Mouse (Mus musculus) thymus, adult 18-20 months (tissue): Measurements from ENCODE around the gene Teddm1b.

Experiments used
- DNase-seq, 2 experiments: peaks; one replicate each; pipeline ENCODE4 v3.0.0; 2022; ENCODE audit warnings: mixed read lengths in 2 of 2

Gene Teddm1b

DNA sequence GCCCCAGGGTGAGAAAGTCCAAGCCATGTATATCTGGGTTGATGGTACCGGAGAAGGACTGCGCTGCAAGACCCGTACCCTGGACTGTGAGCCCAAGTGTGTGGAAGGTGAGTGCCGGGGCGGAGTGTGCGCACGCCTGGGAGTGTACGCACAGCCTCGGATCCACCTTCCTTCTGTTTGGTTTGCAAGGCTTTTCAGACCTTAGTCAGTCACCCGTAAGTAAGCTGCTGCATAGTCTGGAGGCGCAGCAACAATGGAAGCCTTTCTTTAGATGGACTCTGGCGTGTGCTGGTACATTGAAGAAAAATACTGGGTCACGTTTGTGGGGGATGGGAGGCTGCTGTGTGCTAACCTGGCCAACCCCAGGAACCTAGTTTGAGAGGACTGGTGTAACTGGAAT lies 28.9 kb downstream of the Teddm1b start:
- DNase-seq, result no peak

DNA sequence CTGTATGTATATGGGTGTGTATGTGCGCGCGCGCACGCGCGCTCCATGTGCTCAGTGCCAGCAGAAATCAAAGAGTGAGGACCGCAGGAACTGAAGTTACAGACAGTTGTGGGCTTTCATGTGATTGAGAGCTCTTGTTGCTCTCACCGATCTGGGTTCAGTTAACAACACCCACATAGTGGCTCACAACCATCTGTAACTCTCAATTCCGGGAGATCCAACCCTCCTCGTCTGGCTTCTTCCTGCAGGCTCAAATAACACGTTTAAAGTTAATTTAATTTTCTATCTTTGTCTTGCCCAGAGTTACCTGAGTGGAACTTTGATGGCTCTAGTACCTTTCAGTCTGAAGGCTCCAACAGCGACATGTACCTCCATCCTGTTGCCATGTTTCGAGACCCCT lies 30.1 kb downstream of the Teddm1b start:
- no peak for DNase-seq

DNA sequence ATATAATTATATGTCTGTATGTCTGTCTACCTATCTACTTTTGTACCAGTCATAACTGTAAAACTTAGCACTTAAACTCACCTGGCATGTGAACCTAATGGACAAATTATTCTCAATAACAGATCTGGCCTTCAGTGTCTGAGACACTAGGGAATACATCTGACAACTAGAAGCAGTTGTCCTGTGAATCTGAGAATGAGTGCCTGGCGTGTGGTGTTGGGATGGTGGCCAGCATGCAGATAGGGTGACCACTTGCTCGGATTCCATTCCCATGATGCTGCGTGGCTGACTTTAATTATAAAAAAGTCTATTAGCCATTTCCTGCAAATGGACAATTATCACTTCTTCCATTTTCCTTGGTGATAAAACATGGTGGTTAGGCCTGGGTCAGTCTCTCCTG lies 31.7 kb downstream of the Teddm1b start:
- no peak for DNase-seq

DNA sequence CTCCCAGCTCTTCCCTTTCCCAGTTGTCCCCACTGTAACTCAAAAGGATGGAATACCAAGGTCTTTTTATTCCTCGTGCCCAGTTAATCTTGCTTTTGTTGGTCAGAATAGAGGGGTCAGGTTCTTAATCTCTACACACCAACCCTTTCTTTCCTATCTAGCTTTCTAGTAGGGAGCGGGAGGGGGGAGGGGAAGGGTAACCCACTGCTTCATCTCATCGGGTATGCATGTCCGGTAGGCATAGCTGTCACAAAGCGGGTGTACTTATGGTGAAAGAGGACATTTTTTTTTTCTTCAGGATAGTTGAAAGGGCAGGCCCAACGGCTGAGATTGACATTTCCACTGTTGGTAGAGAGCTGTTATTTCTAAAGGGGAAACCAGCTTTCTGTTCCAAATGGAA lies 34.1 kb downstream of the Teddm1b start:
- no peak for DNase-seq

DNA sequence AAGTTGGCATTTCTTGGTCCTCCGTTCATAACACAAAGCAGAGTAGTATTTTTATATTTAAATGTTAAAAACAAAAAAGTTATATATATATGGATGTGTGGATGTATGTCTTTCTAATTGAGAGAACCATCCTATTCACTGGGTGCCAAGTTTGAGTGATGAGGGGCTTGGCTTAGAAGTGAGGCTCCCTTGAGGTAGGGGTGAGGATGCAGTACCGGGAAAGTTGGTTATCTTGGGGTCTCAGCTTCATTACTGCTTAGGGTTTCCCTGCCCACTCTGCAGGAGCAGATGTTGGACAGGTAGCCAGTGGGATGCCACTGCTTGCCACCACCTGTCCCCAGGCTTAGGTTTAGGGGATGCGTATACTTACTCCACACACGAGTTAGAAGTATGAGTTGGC lies 34.6 kb downstream of the Teddm1b start:
- no peak for DNase-seq

DNA sequence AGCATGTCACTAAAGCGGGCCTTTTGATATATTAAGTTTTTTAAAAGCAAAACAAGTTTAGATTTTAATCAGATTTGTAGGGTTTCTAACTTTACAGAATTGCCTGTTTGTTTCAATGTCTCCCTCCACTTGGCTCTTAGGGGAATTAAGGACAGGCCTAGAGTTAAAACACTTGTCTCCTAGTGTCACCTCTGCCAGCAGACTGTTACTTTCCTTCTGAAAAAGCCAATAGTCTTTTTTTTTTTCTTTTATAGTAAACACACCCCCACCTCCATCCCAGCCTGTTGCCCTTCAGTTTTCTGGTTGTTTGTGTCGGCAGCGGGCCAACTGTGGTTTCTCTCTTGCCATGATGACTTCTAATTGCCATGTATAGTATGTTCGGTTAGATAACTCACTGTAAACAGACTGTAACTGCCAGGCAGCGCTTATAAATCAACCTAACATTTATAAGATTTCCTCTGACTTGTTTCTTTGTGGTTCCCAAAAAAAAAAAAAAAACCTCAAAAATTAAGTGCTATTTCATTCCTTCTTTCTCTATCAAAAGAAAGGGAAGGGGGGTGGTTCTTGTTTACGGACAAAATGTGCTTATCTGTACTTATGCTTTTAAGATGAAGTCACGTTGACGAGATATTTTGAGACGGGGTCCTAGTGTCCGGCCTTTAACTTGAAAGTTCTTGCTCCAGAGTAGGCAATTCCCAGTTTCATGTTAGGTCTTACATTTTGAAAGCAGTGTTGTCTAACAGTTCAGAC lies 35.2 kb downstream of the Teddm1b start:
- no peak for DNase-seq

DNA sequence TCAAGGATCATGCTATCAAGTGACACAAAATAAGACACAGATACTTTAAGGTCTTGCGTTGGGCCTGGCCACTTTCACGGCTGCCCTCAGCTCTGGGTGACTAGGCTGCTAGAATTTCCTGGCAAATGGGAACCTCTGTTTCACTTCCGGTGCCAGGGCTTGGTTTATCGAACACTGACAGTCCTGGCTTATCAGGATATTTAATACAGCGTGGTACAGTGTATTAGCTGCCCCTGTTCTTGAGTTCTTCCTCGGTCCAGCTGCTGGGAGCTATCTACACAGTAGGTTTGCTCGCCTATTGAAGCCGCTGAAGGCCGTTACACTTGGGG lies 35.8 kb downstream of the Teddm1b start:
- DNase-seq, result no peak

- DNase-seq, result no peak
Observed at GRCm38 (mm10) chr1:153910423-153910822, 36.3 kb downstream of the Teddm1b start.

GRCm38 (mm10) chr1:153911276-153911795 lies 37.2 kb downstream of the Teddm1b start:
- DNase-seq, result no peak

GRCm38 (mm10) chr1:153913869-153914268 lies 39.7 kb downstream of the Teddm1b start:
- DNase-seq, result no peak

GRCm38 (mm10) chr1:153918521-153919206 lies 44.5 kb downstream of the Teddm1b start:
- DNase-seq, result no peak

- no peak for DNase-seq
Observed at GRCm38 (mm10) chr1:153921642-153922041, 47.5 kb downstream of the Teddm1b start.

DNA sequence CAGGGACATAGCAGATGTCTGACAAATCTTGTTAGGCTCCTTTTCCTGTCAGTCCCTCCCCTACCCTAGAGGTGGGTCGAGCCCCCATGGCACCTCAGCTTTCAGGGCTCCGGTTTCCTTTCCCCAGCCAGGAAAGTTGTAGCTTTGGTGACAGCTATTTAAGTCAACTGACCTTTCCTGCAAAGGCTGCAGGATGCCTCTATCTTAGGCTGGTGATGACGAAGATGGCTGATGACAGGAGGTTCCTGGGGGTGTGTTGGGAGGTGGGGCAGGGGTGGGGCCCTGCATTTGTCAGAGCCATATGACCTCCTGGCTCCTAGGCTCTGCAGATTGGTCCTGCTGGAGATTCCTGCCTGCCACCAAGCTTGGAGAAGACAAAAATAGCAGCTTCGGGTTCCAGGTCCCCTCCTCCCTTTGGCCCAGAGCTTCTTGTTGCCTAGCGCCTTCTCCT lies 48.5 kb downstream of the Teddm1b start:
- no peak for DNase-seq

DNA sequence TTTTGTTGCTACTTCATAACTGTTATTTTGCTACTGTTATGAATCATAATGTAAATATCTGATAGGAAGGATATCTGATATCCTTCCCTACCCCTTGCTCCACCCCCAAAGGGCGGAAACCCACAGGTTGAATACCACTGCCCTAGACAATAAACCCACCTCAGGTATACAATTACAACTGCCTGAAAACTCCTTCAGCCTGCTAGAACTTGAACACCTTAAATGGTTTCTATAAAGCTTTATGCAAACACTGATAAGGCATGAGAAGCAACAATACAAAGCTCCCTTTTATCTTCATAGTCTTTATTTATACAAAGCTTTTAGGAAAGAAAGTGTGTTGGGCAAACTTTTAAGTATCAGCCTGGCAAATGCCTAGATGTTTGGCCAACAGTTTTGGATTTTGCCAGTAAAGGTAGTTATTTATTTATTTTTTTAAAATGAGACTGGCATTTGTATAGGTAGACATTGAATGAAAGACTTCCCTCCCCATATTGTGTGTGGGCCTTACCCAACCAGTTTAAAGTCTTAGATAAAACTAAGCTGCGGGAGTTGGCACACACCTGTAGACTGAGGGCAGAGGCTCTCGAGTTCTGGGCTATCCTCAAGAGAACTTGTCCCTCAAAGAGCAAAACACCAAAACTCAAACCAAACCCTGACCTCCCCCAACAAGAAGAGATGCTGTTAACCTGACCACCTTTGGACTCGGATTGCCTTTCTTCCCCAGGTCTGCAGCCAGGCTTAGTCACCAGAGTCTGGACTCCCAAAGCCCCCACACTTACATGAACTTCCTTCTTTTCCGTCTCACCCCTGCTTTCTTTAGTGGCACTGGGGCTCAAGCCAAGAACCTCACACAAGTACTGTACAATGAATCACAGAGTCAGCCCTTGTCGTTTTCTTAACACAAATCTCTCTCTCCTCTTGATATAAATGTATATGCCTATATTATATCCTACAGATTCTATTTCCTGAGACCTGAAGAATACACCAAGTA lies 50.5 kb downstream of the Teddm1b start:
- DNase-seq, result no peak
